Mouse (Mus musculus) testis, postnatal 10 days (tissue): ENCODE measurements around the gene Adat1.

Source experiments
- DNase-seq: peaks from one replicate; pipeline ENCODE4 v3.0.0; 2021; ENCODE audit warnings: low spot score

Adat1 gene

GRCm38 (mm10) chr8:111968541-111968940 is 23.6 kb downstream of the Adat1 start:
- no peak for DNase-seq

GRCm38 (mm10) chr8:111967246-111967870 is 24.7 kb downstream of the Adat1 start:
- no peak for DNase-seq

GRCm38 (mm10) chr8:111964849-111965561 is 27.1 kb downstream of the Adat1 start:
- no peak for DNase-seq

GRCm38 (mm10) chr8:111964351-111964750 is 27.8 kb downstream of the Adat1 start:
- no peak for DNase-seq

- no peak for DNase-seq
These were observed 28.6 kb downstream of the Adat1 start for GRCm38 (mm10) chr8:111963546-111963945.

- DNase-seq = peak; percentile 60
These were observed 29.0 kb downstream of the Adat1 start for GRCm38 (mm10) chr8:111963091-111963490.

- no peak for DNase-seq
These were observed 29.5 kb downstream of the Adat1 start for GRCm38 (mm10) chr8:111962589-111962988.

GRCm38 (mm10) chr8:111961330-111961729 is 30.8 kb downstream of the Adat1 start:
- DNase-seq = no peak

- DNase-seq = no peak
These were observed 31.3 kb downstream of the Adat1 start for GRCm38 (mm10) chr8:111960591-111961321.

GRCm38 (mm10) chr8:111957231-111957630 is 34.9 kb downstream of the Adat1 start:
- no peak for DNase-seq

- no peak for DNase-seq
These were observed 36.2 kb downstream of the Adat1 start for GRCm38 (mm10) chr8:111955879-111956278.

GRCm38 (mm10) chr8:111954844-111955594 is 37.1 kb downstream of the Adat1 start:
- no peak for DNase-seq

GRCm38 (mm10) chr8:111951936-111952335 is 40.2 kb downstream of the Adat1 start:
- no peak for DNase-seq

GRCm38 (mm10) chr8:111951317-111951716 is 40.8 kb downstream of the Adat1 start:
- no peak for DNase-seq

GRCm38 (mm10) chr8:111950846-111951245 is 41.3 kb downstream of the Adat1 start:
- no peak for DNase-seq

- DNase-seq = no peak
These were observed 44.1 kb downstream of the Adat1 start for GRCm38 (mm10) chr8:111947954-111948353.

- no peak for DNase-seq
These were observed 45.0 kb downstream of the Adat1 start for GRCm38 (mm10) chr8:111947144-111947543.

- no peak for DNase-seq
These were observed 48.6 kb downstream of the Adat1 start for GRCm38 (mm10) chr8:111943544-111943943.

GRCm38 (mm10) chr8:111941101-111941454 is 51.0 kb downstream of the Adat1 start:
- DNase-seq = peak; percentile 79

GRCm38 (mm10) chr8:111940171-111941100 is 51.7 kb downstream of the Adat1 start, which contains the start of gene Gabarapl2:
Gene Gabarapl2, plus strand, starts transcription at chr8:111940703.
- peak; percentile 98 for DNase-seq

GRCm38 (mm10) chr8:111939516-111940142 is 52.5 kb downstream of the Adat1 start:
- DNase-seq = peak; percentile 50
